Mouse (Mus musculus): ENCODE data around the gene Nrxn1. TPM values are rescaled to one million over a fixed set of nuclear protein-coding genes. Genes with fewer than 3 reads are reported as not detected.

Gene Nrxn1
- total and polyA plus RNA-seq, 3 experiments: 0.22 TPM; not detected in 2

GRCm38 (mm10) chr17:90891711-90892110 is 201.2 kb downstream of the Nrxn1 start:
- H3K4me1 ChIP-seq (ENCODE audit: insufficient read depth, low read depth, low read length): no peaks in the 10 kb centered on the region
- H3K36me3 ChIP-seq (replicated peaks): no peaks in the 10 kb centered on the region
- no peak overlapping the region for H3K4me3 ChIP-seq (ENCODE audit: low read depth, low read length)
- DNase-seq (ENCODE audit: low spot score) (no peak), ATAC-seq (ENCODE audit: extremely low read depth, insufficient number of reproducible peaks, low FRiP score, poor library complexity, severe bottlenecking) (no peak)
- TF ChIP-seq TAL1 (conservative IDR thresholded peaks at IDR 0.05; ENCODE audit: low read depth, low read length) (no peak), CTCF (IDR thresholded peaks at IDR 0.05; ENCODE audit: low read depth, low read length) (no peak), POLR2AphosphoS5 (IDR thresholded peaks at IDR 0.05; ENCODE audit: insufficient replicate concordance, low read depth, low read length) (no peak), GATA1 (IDR thresholded peaks at IDR 0.05; ENCODE audit: borderline replicate concordance, low read length) (no peak), GATA2 (IDR thresholded peaks at IDR 0.05; ENCODE audit: borderline replicate concordance, low read depth, low read length) (no peak)
- no peaks in the 10 kb centered on the region for H3K9me3 ChIP-seq (replicated peaks)
- no peaks in the 10 kb centered on the region for H3K27me3 ChIP-seq (ENCODE audit: insufficient read depth, low read length)

DNA sequence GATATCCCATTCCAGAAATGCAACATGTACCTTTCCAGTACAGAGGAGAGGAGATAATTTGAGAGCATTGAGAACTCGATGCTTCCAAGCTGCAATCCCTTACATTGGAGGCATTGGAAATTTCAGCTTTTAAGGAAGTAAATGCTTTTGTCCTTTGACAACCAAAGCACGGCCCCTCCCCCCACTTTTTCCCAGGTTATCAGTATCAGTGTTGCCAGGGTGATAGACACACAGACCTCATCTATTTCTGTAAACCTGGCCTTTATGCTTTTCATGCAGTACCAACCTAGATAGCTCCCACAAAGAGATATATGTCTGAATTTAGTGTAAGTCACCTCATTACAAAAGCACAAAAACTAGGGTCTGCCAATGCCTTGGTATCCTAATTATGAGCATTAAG is 235.6 kb downstream of the Nrxn1 start:
- Histone ChIP-seq H3K4me3 (ENCODE audit: low read depth, low read length) (no peak overlapping the region), H3K9me3 (replicated peaks) (no peaks in the 10 kb centered on the region), H3K27me3 (ENCODE audit: insufficient read depth, low read length) (no peaks in the 10 kb centered on the region), H3K36me3 (replicated peaks) (no peaks in the 10 kb centered on the region), H3K4me1 (ENCODE audit: insufficient read depth, low read depth, low read length) (no peaks in the 10 kb centered on the region)
- TF ChIP-seq CTCF (IDR thresholded peaks at IDR 0.05; ENCODE audit: low read depth, low read length) (no peak), TAL1 (conservative IDR thresholded peaks at IDR 0.05; ENCODE audit: low read depth, low read length) (no peak), GATA1 (IDR thresholded peaks at IDR 0.05; ENCODE audit: borderline replicate concordance, low read length) (no peak), POLR2AphosphoS5 (IDR thresholded peaks at IDR 0.05; ENCODE audit: insufficient replicate concordance, low read depth, low read length) (no peak), GATA2 (IDR thresholded peaks at IDR 0.05; ENCODE audit: borderline replicate concordance, low read depth, low read length) (no peak)
- DNase-seq (ENCODE audit: low spot score) (no peak), ATAC-seq (ENCODE audit: extremely low read depth, insufficient number of reproducible peaks, low FRiP score, poor library complexity, severe bottlenecking) (no peak)

DNA sequence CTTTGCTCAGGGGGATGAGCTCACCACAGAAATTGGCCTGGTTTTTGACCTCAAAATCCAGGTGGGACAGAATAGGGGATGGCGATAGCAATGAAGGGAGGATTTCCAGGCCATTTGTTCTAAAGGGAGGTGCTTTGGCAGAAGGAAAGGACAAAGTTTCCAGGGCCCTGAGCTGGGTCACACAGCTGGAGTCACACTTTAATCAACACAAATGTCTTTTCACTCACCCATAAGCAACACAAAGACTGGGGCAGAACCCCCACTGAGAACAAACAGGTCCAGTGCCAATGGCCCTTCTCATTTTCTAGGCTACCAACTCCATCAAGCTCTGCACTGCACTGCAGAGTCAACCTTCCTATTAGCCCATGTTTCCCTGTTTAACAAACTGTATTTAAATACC is 249.0 kb downstream of the Nrxn1 start:
- H3K27me3 ChIP-seq (ENCODE audit: insufficient read depth, low read length): no peaks in the 10 kb centered on the region
- TF ChIP-seq POLR2AphosphoS5 (IDR thresholded peaks at IDR 0.05; ENCODE audit: insufficient replicate concordance, low read depth, low read length) (no peak), GATA1 (IDR thresholded peaks at IDR 0.05; ENCODE audit: borderline replicate concordance, low read length) (no peak), GATA2 (IDR thresholded peaks at IDR 0.05; ENCODE audit: borderline replicate concordance, low read depth, low read length) (no peak), CTCF (IDR thresholded peaks at IDR 0.05; ENCODE audit: low read depth, low read length) (no peak), TAL1 (conservative IDR thresholded peaks at IDR 0.05; ENCODE audit: low read depth, low read length) (no peak)
- no peak overlapping the region for H3K4me3 ChIP-seq (ENCODE audit: low read depth, low read length)
- H3K36me3 ChIP-seq (replicated peaks): no peaks in the 10 kb centered on the region
- no peaks in the 10 kb centered on the region for H3K4me1 ChIP-seq (ENCODE audit: insufficient read depth, low read depth, low read length)
- ATAC-seq (ENCODE audit: extremely low read depth, insufficient number of reproducible peaks, low FRiP score, poor library complexity, severe bottlenecking): no peak
- H3K9me3 ChIP-seq (replicated peaks): no peaks in the 10 kb centered on the region
- no peak for DNase-seq (ENCODE audit: low spot score)

DNA sequence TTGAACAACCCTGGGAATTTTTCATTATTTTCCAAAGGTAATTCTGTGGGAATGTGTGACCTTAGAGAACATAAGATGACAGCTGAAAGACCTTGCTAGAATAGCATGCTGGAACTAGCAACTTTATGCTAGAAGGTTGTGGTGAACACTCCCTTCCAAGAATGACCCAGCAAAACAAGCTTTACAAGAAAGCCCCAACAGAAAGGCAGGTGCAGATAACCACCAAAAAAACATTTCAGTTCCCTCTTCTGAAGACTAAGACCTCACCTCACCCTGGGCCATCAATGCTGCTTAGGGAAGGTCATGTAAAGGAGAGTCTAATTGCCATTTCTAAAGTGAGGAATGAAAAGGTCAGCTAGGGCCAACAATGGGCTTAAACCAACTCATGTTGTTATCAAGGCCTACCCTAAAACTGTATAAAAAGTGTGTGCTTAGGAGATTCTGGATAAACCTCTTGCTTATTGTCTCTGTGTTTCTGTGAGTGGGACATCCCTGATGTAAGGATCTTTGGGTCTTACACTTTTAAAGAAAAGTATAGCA is 249.7 kb downstream of the Nrxn1 start:
- TF ChIP-seq GATA2 (IDR thresholded peaks at IDR 0.05; ENCODE audit: borderline replicate concordance, low read depth, low read length) (no peak), TAL1 (conservative IDR thresholded peaks at IDR 0.05; ENCODE audit: low read depth, low read length) (no peak), CTCF (IDR thresholded peaks at IDR 0.05; ENCODE audit: low read depth, low read length) (no peak), POLR2AphosphoS5 (IDR thresholded peaks at IDR 0.05; ENCODE audit: insufficient replicate concordance, low read depth, low read length) (no peak), GATA1 (IDR thresholded peaks at IDR 0.05; ENCODE audit: borderline replicate concordance, low read length) (no peak)
- no peaks in the 10 kb centered on the region for H3K4me1 ChIP-seq (ENCODE audit: insufficient read depth, low read depth, low read length)
- H3K4me3 ChIP-seq (ENCODE audit: low read depth, low read length): no peak overlapping the region
- DNase-seq (ENCODE audit: low spot score): no peak
- no peak for ATAC-seq (ENCODE audit: extremely low read depth, insufficient number of reproducible peaks, low FRiP score, poor library complexity, severe bottlenecking)
- no peaks in the 10 kb centered on the region for H3K27me3 ChIP-seq (ENCODE audit: insufficient read depth, low read length)
- no peaks in the 10 kb centered on the region for H3K36me3 ChIP-seq (replicated peaks)
- H3K9me3 ChIP-seq (replicated peaks): no peaks in the 10 kb centered on the region

- Histone ChIP-seq H3K4me1 (ENCODE audit: insufficient read depth, low read depth, low read length) (no peaks in the 10 kb centered on the region), H3K4me3 (ENCODE audit: low read depth, low read length) (no peak overlapping the region), H3K9me3 (replicated peaks) (no peaks in the 10 kb centered on the region), H3K36me3 (replicated peaks) (no peaks in the 10 kb centered on the region), H3K27me3 (ENCODE audit: insufficient read depth, low read length) (no peaks in the 10 kb centered on the region)
- DNase-seq (ENCODE audit: low spot score): no peak
- TF ChIP-seq GATA1 (IDR thresholded peaks at IDR 0.05; ENCODE audit: borderline replicate concordance, low read length) (no peak), CTCF (IDR thresholded peaks at IDR 0.05; ENCODE audit: low read depth, low read length) (no peak), POLR2AphosphoS5 (IDR thresholded peaks at IDR 0.05; ENCODE audit: insufficient replicate concordance, low read depth, low read length) (no peak), TAL1 (conservative IDR thresholded peaks at IDR 0.05; ENCODE audit: low read depth, low read length) (no peak), GATA2 (IDR thresholded peaks at IDR 0.05; ENCODE audit: borderline replicate concordance, low read depth, low read length) (no peak)
- no peak for ATAC-seq (ENCODE audit: extremely low read depth, insufficient number of reproducible peaks, low FRiP score, poor library complexity, severe bottlenecking)
Observed at GRCm38 (mm10) chr17:90837022-90837414, 255.9 kb downstream of the Nrxn1 start.

DNA sequence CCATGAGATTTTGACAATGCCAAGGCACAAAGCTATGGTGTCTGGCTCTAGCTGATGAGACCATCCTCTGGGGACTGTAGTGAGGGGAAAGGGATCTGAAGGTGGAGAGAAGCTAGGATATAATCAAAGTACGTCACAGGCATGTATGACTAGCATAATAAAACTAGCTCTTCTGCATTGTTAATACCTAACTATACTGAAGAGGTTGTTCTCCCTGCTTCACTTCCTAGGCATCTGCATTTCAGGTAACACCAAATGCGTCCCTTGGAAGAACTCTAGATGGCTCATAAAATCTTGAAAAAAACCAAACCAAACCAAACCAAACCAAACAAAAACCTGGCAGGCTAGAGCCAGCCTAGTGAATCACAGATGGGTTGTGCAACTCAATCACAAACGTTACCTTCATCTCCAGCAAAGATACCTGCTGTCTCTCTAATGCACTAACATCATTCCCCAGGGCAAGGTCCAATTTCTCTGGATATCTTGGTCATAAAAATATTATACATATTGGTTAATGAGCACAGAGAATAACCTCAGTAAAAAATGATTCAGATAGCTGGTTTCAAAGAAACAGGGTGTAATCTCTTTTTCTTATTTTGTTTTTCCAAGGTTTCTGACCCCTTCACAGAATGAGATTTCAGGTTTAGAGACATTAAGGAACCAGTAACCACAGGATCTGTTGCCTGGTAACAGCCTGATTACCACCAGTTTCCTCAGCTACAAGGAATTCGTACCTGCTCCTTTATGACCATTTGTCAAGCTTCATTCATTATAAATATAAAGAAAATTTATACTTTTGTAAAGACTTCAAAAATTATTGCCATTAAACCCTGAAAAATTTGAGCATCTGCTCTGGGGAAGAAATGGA is 256.5 kb downstream of the Nrxn1 start:
- H3K4me1 ChIP-seq (ENCODE audit: insufficient read depth, low read depth, low read length): no peaks in the 10 kb centered on the region
- TF ChIP-seq CTCF (IDR thresholded peaks at IDR 0.05; ENCODE audit: low read depth, low read length): no peak
- no peak for TF ChIP-seq POLR2AphosphoS5 (IDR thresholded peaks at IDR 0.05; ENCODE audit: insufficient replicate concordance, low read depth, low read length)
- TF ChIP-seq TAL1 (conservative IDR thresholded peaks at IDR 0.05; ENCODE audit: low read depth, low read length): no peak
- TF ChIP-seq GATA2 (IDR thresholded peaks at IDR 0.05; ENCODE audit: borderline replicate concordance, low read depth, low read length): no peak
- no peak for TF ChIP-seq GATA1 (IDR thresholded peaks at IDR 0.05; ENCODE audit: borderline replicate concordance, low read length)
- H3K27me3 ChIP-seq (ENCODE audit: insufficient read depth, low read length): no peaks in the 10 kb centered on the region
- no peaks in the 10 kb centered on the region for H3K9me3 ChIP-seq (replicated peaks)
- no peak for DNase-seq (ENCODE audit: low spot score)
- H3K36me3 ChIP-seq (replicated peaks): no peaks in the 10 kb centered on the region
- no peak for ATAC-seq (ENCODE audit: extremely low read depth, insufficient number of reproducible peaks, low FRiP score, poor library complexity, severe bottlenecking)
- no peak overlapping the region for H3K4me3 ChIP-seq (ENCODE audit: low read depth, low read length)

All from G1E (cell line).